Mouse (Mus musculus) layer of hippocampus, adult 9-11 months (tissue): ENCODE data around the gene Antxr1.

Experiments
- DNase-seq: peaks from one replicate; pipeline ENCODE4 v3.0.0; 2022

The Antxr1 gene

GRCm38 (mm10) chr6:87335091-87335934 is at the start of gene Antxr1:
Gene Antxr1 (minus strand): TSS chr6:87335821.
- DNase-seq = peak; percentile 15

- DNase-seq = peak; percentile 26
These were observed 49.1 kb upstream of the Antxr1 start for GRCm38 (mm10) chr6:87384761-87385160.

GRCm38 (mm10) chr6:87383926-87384691 is 48.5 kb upstream of the Antxr1 start:
- DNase-seq = no peak

- no peak for DNase-seq
These were observed 37.4 kb upstream of the Antxr1 start, which contains the start of gene Gkn2 for GRCm38 (mm10) chr6:87373057-87373456. Gene Gkn2 (plus strand): TSS chr6:87373357.

GRCm38 (mm10) chr6:87369223-87369622 is 33.6 kb upstream of the Antxr1 start:
- DNase-seq = no peak

- peak; percentile 35 for DNase-seq
These were observed 18.8 kb upstream of the Antxr1 start for GRCm38 (mm10) chr6:87354441-87354840.

- no peak for DNase-seq
These were observed 15.2 kb upstream of the Antxr1 start, which contains the start of gene Gkn1 for GRCm38 (mm10) chr6:87350829-87351228. Gene Gkn1 (minus strand): TSS chr6:87350942.

- DNase-seq = no peak
These were observed 294 bp upstream of the Antxr1 start for GRCm38 (mm10) chr6:87335935-87336295.

GRCm38 (mm10) chr6:87334361-87335090 is 1.1 kb downstream of the Antxr1 start:
- peak; percentile 33 for DNase-seq

- no peak for DNase-seq
These were observed 3.2 kb downstream of the Antxr1 start for GRCm38 (mm10) chr6:87332380-87332779.

GRCm38 (mm10) chr6:87328265-87329173 is 7.1 kb downstream of the Antxr1 start:
- DNase-seq = no peak

GRCm38 (mm10) chr6:87326932-87327331 is 8.7 kb downstream of the Antxr1 start:
- no peak for DNase-seq

- peak; percentile 24 for DNase-seq
These were observed 12.2 kb downstream of the Antxr1 start for GRCm38 (mm10) chr6:87323381-87323780.

- no peak for DNase-seq
These were observed 17.0 kb downstream of the Antxr1 start for GRCm38 (mm10) chr6:87318651-87319050.

- no peak for DNase-seq
These were observed 18.7 kb downstream of the Antxr1 start for GRCm38 (mm10) chr6:87316966-87317365.

- no peak for DNase-seq
These were observed 22.9 kb downstream of the Antxr1 start for GRCm38 (mm10) chr6:87312761-87313160.

GRCm38 (mm10) chr6:87304486-87304885 is 31.1 kb downstream of the Antxr1 start:
- DNase-seq = no peak

GRCm38 (mm10) chr6:87302746-87303145 is 32.9 kb downstream of the Antxr1 start:
- no peak for DNase-seq

- DNase-seq = no peak
These were observed 33.6 kb downstream of the Antxr1 start for GRCm38 (mm10) chr6:87301991-87302390.

- DNase-seq = no peak
These were observed 40.7 kb downstream of the Antxr1 start for GRCm38 (mm10) chr6:87294904-87295303.

- DNase-seq = no peak
These were observed 42.4 kb downstream of the Antxr1 start for GRCm38 (mm10) chr6:87292911-87293851.
